Mouse (Mus musculus) ES-E14 (cell line): ENCODE measurements around the gene Map3k21.

Experiments
- CHD2 ChIP-seq: IDR thresholded peaks from 2 replicates; pipeline ENCODE4 v1.6.1; 2014; ENCODE audit warnings: mild to moderate bottlenecking, low read depth, low read length, inconsistent platforms
- HCFC1 ChIP-seq: IDR thresholded peaks from 2 replicates; pipeline ENCODE4 v1.6.1; 2012; ENCODE audit warnings: low read length, inconsistent platforms, borderline replicate concordance; ENCODE audit not compliant: insufficient read depth
- ZC3H11A ChIP-seq: IDR thresholded peaks from 2 replicates; pipeline ENCODE4 v1.6.1; 2012; ENCODE audit warnings: low read depth, mild to moderate bottlenecking, inconsistent platforms, low read length, borderline replicate concordance
- ZNF384 ChIP-seq: IDR thresholded peaks from 2 replicates; pipeline ENCODE4 v1.6.1; 2012; ENCODE audit warnings: low read depth, low read length, inconsistent platforms

GRCm38 (mm10) chr8:125887549-125887948 is 22.7 kb upstream of the Map3k21 start:
- TF ChIP-seq ZNF384 (no peak), CHD2 (no peak), HCFC1 (no peak), ZC3H11A (no peak)
